Mouse (Mus musculus): ENCODE measurements around the gene Kcnk13. TPM values are rescaled to one million over a fixed set of nuclear protein-coding genes. Genes with fewer than 3 reads are reported as not detected.

The Kcnk13 gene
- 1.6 TPM for polyA plus RNA-seq (2014; fragmentation: Illumina TruSeq; extraction: RNeasy Lipid Tissue Mini Kit (QIAGEN cat#74804); ENCODE audit: insufficient read depth, low read depth, low replicate concordance)

GRCm38 (mm10) chr12:99964301-99965202 is at the start of gene Kcnk13:
Kcnk13 (plus strand) TSS chr12:99964499.

GRCm38 (mm10) chr12:100109986-100110696 is 145.8 kb downstream of the Kcnk13 start, which contains the start of gene Psmc1:
Psmc1 (plus strand) TSS chr12:100110154.

Other genes starting within 250 kb of the Kcnk13 start
- gene Efcab11, start 80.1 kb upstream of the Kcnk13 start, polyA plus RNA-seq (2014; fragmentation: Illumina TruSeq; extraction: RNeasy Lipid Tissue Mini Kit (QIAGEN cat#74804); ENCODE audit: insufficient read depth, low read depth, low replicate concordance) = 0.51 TPM
- gene Tdp1, start 80.0 kb upstream of the Kcnk13 start, polyA plus RNA-seq (2014; fragmentation: Illumina TruSeq; extraction: RNeasy Lipid Tissue Mini Kit (QIAGEN cat#74804); ENCODE audit: insufficient read depth, low read depth, low replicate concordance) = 10.9 TPM
- 107 TPM for gene Psmc1, start 145.7 kb downstream of the Kcnk13 start, polyA plus RNA-seq (2014; fragmentation: Illumina TruSeq; extraction: RNeasy Lipid Tissue Mini Kit (QIAGEN cat#74804); ENCODE audit: insufficient read depth, low read depth, low replicate concordance)
- gene Nrde2, start 195.2 kb downstream of the Kcnk13 start, polyA plus RNA-seq (2014; fragmentation: Illumina TruSeq; extraction: RNeasy Lipid Tissue Mini Kit (QIAGEN cat#74804); ENCODE audit: insufficient read depth, low read depth, low replicate concordance) = 6.1 TPM
- gene Calm1, start 234.9 kb downstream of the Kcnk13 start, polyA plus RNA-seq (2014; fragmentation: Illumina TruSeq; extraction: RNeasy Lipid Tissue Mini Kit (QIAGEN cat#74804); ENCODE audit: insufficient read depth, low read depth, low replicate concordance) = 378 TPM

All from lung, adult 10 weeks (tissue).